Mouse (Mus musculus): ENCODE results near the gene Pbx3. TPM values are rescaled to one million over a fixed set of nuclear protein-coding genes. Genes with fewer than 3 reads are reported as not detected.
A peak's percentile ranks its signal among the peaks of the same experiment; 100 is the strongest.

Gene Pbx3
- polyA plus RNA-seq (2015; fragmentation: Nextera tagmentation; extraction: Ambion mirVana): 7.9 and 10.2 TPM in 2 replicates

GRCm38 (mm10) chr2:34372305-34373301, at the start of gene Pbx3:
Pbx3 (minus strand) TSS chr2:34373142.
- Histone ChIP-seq H3K4me3 (replicated peaks) (peak within 1 kb of the TSS; percentile 93), H3K9ac (peak within 1 kb of the TSS; percentile 95), H3K27ac (peak within 1 kb of the TSS; percentile 99), H3K27me3 (peaks cover 10% of the 10 kb centered on the region), H3K36me3 (no peaks in the 10 kb centered on the region), H3K4me1 (replicated peaks) (peaks cover 34% of the 10 kb centered on the region), H3K4me2 (peak within 1 kb of the TSS; percentile 97), H3K9me3 (replicated peaks) (no peaks in the 10 kb centered on the region)
- DNase-seq (peak; percentile 95), ATAC-seq (ENCODE audit: low read depth) (peak; percentile 91)
- WGBS (ENCODE audit: insufficient replicate concordance): under 1% methylated on average over 97 of the region's 102 CpGs

- DNase-seq (no peak), ATAC-seq (ENCODE audit: low read depth) (no peak)
- H3K4me2 ChIP-seq: no peak overlapping the region
- H3K27me3 ChIP-seq: no peaks in the 10 kb centered on the region
- H3K27ac ChIP-seq: no peak overlapping the region
- whole genome bisulfite sequencing (ENCODE audit: insufficient replicate concordance): 68% methylated on average over 1 of the region's 1 CpGs
- no peaks in the 10 kb centered on the region for H3K36me3 ChIP-seq
- H3K9ac ChIP-seq: no peak overlapping the region
- no peaks in the 10 kb centered on the region; the same call in none of the 2 replicates for H3K4me1 ChIP-seq (replicated peaks)
- H3K9me3 ChIP-seq (replicated peaks): no peaks in the 10 kb centered on the region
- no peak overlapping the region for H3K4me3 ChIP-seq (replicated peaks)
Measured at GRCm38 (mm10) chr2:34420256-34420655, 47.3 kb upstream of the Pbx3 start.

GRCm38 (mm10) chr2:34409741-34410340, 36.9 kb upstream of the Pbx3 start:
- 77% methylated on average over 5 of the region's 5 CpGs for WGBS (ENCODE audit: insufficient replicate concordance)
- ATAC-seq (ENCODE audit: low read depth) (no peak), DNase-seq (no peak)
- no peak overlapping the region for H3K9ac ChIP-seq
- H3K4me2 ChIP-seq: no peak overlapping the region
- no peak overlapping the region for H3K27ac ChIP-seq
- peaks cover 13% of the 10 kb centered on the region for H3K4me1 ChIP-seq (replicated peaks)
- no peaks in the 10 kb centered on the region for H3K27me3 ChIP-seq
- H3K36me3 ChIP-seq: no peaks in the 10 kb centered on the region
- H3K4me3 ChIP-seq (replicated peaks): no peak overlapping the region
- H3K9me3 ChIP-seq (replicated peaks): no peaks in the 10 kb centered on the region

- ATAC-seq (ENCODE audit: low read depth) (no peak), DNase-seq (no peak)
- Histone ChIP-seq H3K27ac (no peak overlapping the region), H3K9me3 (replicated peaks) (no peaks in the 10 kb centered on the region), H3K27me3 (no peaks in the 10 kb centered on the region), H3K4me1 (replicated peaks) (peaks cover 13% of the 10 kb centered on the region), H3K4me2 (peak overlapping the region; percentile 85), H3K9ac (no peak overlapping the region), H3K4me3 (replicated peaks) (peak overlapping the region; percentile 95; the same call in 1 of the 2 replicates), H3K36me3 (no peaks in the 10 kb centered on the region)
- 89% methylated on average over 10 of the region's 10 CpGs for WGBS (ENCODE audit: insufficient replicate concordance)
Measured at GRCm38 (mm10) chr2:34408341-34408740, 35.4 kb upstream of the Pbx3 start.

- DNase-seq (peak; percentile 11), ATAC-seq (ENCODE audit: low read depth) (no peak)
- Histone ChIP-seq H3K27me3 (no peaks in the 10 kb centered on the region), H3K4me3 (replicated peaks) (peak overlapping the region; percentile 95), H3K9me3 (replicated peaks) (no peaks in the 10 kb centered on the region), H3K36me3 (no peaks in the 10 kb centered on the region), H3K4me2 (peak overlapping the region; percentile 85), H3K27ac (no peak overlapping the region), H3K4me1 (replicated peaks) (peaks cover 13% of the 10 kb centered on the region), H3K9ac (peak overlapping the region; percentile 94)
- WGBS (ENCODE audit: insufficient replicate concordance): 35% methylated on average over 7 of the region's 7 CpGs
Measured at GRCm38 (mm10) chr2:34407596-34407995, 34.7 kb upstream of the Pbx3 start.

GRCm38 (mm10) chr2:34406601-34407464, 33.9 kb upstream of the Pbx3 start, which contains the start of gene Mapkap1:
Mapkap1 (plus strand) TSS chr2:34406771.
- Histone ChIP-seq H3K9ac (peak within 1 kb of the TSS; percentile 94), H3K4me3 (replicated peaks) (peak within 1 kb of the TSS; percentile 95), H3K4me1 (replicated peaks) (peaks cover 13% of the 10 kb centered on the region), H3K4me2 (peak within 1 kb of the TSS; percentile 85), H3K36me3 (no peaks in the 10 kb centered on the region), H3K27me3 (no peaks in the 10 kb centered on the region), H3K27ac (peak within 1 kb of the TSS; percentile 79), H3K9me3 (replicated peaks) (no peaks in the 10 kb centered on the region)
- DNase-seq: peak; percentile 97
- ATAC-seq (ENCODE audit: low read depth): peak; percentile 100
- WGBS (ENCODE audit: insufficient replicate concordance): under 1% methylated on average over 68 of the region's 68 CpGs

- H3K4me2 ChIP-seq: no peak overlapping the region
- ATAC-seq (ENCODE audit: low read depth) (no peak), DNase-seq (no peak)
- H3K4me1 ChIP-seq (replicated peaks): no peaks in the 10 kb centered on the region
- no peaks in the 10 kb centered on the region for H3K27me3 ChIP-seq
- WGBS (ENCODE audit: insufficient replicate concordance): 52% methylated on average over 4 of the region's 4 CpGs
- H3K36me3 ChIP-seq: no peaks in the 10 kb centered on the region
- no peaks in the 10 kb centered on the region for H3K9me3 ChIP-seq (replicated peaks)
- no peak overlapping the region for H3K4me3 ChIP-seq (replicated peaks)
- H3K27ac ChIP-seq: no peak overlapping the region
- H3K9ac ChIP-seq: no peak overlapping the region
Measured at GRCm38 (mm10) chr2:34399535-34399934, 26.6 kb upstream of the Pbx3 start.

- H3K36me3 ChIP-seq: no peaks in the 10 kb centered on the region
- H3K9ac ChIP-seq: no peak overlapping the region
- WGBS (ENCODE audit: insufficient replicate concordance): 43% methylated on average over 2 of the region's 2 CpGs
- H3K4me3 ChIP-seq (replicated peaks): no peak overlapping the region
- peaks cover 10% of the 10 kb centered on the region for H3K27me3 ChIP-seq
- DNase-seq: no peak
- no peak overlapping the region for H3K4me2 ChIP-seq
- peaks cover 2% of the 10 kb centered on the region for H3K4me1 ChIP-seq (replicated peaks)
- ATAC-seq (ENCODE audit: low read depth): no peak
- no peaks in the 10 kb centered on the region for H3K9me3 ChIP-seq (replicated peaks)
- H3K27ac ChIP-seq: no peak overlapping the region
Measured at GRCm38 (mm10) chr2:34378930-34379329, 6.0 kb upstream of the Pbx3 start.

- ATAC-seq (ENCODE audit: low read depth): no peak
Measured at GRCm38 (mm10) chr2:34374349-34374748, 1.4 kb upstream of the Pbx3 start.

GRCm38 (mm10) chr2:34373886-34374285, 944 bp upstream of the Pbx3 start:
- Histone ChIP-seq H3K27me3 (peaks cover 10% of the 10 kb centered on the region), H3K4me2 (peak overlapping the region; percentile 97), H3K36me3 (no peaks in the 10 kb centered on the region), H3K4me3 (replicated peaks) (peak overlapping the region; percentile 93), H3K9ac (peak overlapping the region; percentile 73; the same call in 1 of the 2 replicates), H3K9me3 (replicated peaks) (no peaks in the 10 kb centered on the region), H3K4me1 (replicated peaks) (peaks cover 25% of the 10 kb centered on the region), H3K27ac (no peak overlapping the region)
- WGBS (ENCODE audit: insufficient replicate concordance): 52% methylated on average over 3 of the region's 3 CpGs
- DNase-seq (no peak), ATAC-seq (ENCODE audit: low read depth) (no peak)

More at GRCm38 (mm10) chr2:34374349-34374748, 1.4 kb upstream of the Pbx3 start:
- no peak overlapping the region for H3K27ac ChIP-seq
- WGBS (ENCODE audit: insufficient replicate concordance): 73% methylated on average over 2 of the region's 2 CpGs
- peaks cover 22% of the 10 kb centered on the region for H3K4me1 ChIP-seq (replicated peaks)
- H3K9me3 ChIP-seq (replicated peaks): no peaks in the 10 kb centered on the region
- H3K4me2 ChIP-seq: no peak overlapping the region
- H3K4me3 ChIP-seq (replicated peaks): no peak overlapping the region
- H3K36me3 ChIP-seq: no peaks in the 10 kb centered on the region
- no peak for DNase-seq
- peaks cover 10% of the 10 kb centered on the region for H3K27me3 ChIP-seq
- no peak overlapping the region for H3K9ac ChIP-seq

Data from liver, embryonic 13.5 days (tissue).